Mouse (Mus musculus) lung, adult 18-20 months (tissue): Measurements from ENCODE around the gene Nav2.

Experiments
- DNase-seq, 2 experiments: peaks; one replicate each; pipeline ENCODE4 v3.0.0; 2022; ENCODE audit warnings: mixed read lengths in 2 of 2

The Nav2 gene

DNA sequence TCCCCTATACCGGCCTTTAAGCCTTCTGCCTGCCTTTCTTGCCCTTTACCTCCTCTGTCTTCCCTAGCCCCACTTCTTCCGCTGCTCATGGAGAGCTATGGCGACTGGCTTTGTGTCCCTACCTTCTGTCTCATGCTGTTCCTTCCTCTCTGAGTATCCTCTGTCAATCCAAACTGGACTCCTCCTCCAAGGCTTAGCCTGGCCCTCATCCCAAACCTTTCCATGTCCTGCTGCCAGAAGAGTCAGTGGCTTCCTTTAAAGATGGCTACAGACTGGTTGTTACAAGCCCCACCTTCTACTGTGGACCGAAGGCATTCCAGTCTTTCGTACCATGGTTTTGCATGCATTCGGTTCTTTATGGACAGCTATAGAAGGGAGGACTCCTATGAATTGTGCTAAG is 674.7 kb downstream of the Nav2 start:
- no peak for DNase-seq

DNA sequence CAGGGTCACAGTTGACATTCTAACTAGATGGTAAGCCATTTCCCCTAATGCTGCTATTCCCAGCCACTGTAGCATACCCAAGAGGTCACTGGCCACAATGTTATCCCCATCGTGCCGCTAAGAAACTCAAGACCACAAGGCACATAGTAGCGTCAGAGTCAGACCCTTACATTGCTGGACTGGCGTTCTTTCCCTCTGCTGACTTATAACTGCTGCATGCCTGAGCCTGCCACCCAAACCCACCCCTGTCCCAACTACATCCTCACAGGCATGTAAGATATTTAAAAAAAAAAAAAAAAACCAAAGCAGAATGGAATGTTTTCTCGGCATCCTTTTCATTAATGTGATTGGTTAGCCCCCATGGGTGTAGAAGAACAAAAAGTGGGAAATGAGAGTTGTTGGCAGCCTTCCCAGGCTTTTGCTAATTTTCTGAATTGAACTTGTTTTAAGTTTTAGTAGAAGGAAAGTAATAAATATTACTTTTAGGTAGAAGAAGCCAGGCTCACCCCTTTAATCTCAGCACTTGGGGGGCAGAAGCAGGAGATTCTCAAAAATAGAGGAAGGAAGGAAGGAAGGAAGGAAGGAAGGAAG is 678.1 kb downstream of the Nav2 start:
- DNase-seq = no peak

DNA sequence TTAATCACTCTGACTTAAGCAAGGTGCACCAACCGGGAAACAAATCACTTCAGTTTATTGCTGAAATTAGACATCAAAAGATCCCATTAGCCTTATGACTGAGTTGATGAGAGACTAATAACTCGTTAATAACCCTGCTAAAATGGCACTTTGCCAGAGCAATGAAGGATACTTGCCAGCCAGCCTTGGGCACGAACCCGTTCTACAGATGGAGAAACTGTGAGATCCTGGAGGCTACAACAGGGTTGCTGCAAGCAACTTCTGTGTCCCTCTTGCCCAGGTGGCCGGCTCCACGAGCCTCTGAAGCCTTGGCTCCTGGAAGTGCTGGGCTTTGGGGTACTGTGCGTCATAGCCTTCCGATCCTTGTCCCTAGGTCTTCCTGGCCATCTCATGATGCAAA is 681.1 kb downstream of the Nav2 start:
- no peak for DNase-seq

DNA sequence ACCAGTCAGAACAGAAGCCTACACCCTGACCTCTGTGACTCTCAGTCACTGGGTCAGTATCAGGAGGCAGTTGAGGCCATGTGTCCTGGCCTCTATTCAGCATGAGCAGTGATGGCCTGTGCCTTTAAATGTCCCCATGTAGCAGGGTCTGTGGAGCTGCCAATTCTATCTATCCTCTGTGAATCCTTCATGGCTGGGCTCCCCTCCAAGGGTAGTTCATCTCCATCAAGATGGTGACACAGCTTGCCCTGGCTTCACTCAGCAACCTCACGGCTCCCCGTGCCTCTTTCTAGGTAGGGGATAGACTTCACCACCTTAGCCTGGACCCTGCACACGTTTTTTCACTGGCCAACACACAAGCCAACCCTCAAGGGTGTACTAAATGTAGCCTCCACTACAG is 689.3 kb downstream of the Nav2 start:
- no peak for DNase-seq

DNA sequence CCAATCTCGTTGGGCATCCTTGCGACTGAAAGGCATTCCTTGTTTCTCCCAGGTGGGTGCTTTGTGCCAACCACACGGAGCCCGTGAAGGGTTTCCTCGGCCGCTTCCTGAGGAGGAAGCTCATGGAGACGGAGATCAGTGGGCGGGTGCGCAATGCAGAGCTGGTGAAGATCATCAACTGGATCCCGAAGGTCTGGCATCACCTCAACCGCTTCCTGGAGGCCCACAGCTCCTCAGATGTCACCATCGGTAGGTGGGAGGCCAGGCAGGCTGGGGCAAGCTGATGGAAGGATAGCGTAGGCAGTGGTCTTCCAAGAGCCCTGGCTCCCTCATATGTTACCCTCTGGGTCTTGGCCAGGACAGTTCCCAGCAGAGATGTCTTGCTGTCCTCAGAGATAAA is 689.7 kb downstream of the Nav2 start:
- DNase-seq = no peak

DNA sequence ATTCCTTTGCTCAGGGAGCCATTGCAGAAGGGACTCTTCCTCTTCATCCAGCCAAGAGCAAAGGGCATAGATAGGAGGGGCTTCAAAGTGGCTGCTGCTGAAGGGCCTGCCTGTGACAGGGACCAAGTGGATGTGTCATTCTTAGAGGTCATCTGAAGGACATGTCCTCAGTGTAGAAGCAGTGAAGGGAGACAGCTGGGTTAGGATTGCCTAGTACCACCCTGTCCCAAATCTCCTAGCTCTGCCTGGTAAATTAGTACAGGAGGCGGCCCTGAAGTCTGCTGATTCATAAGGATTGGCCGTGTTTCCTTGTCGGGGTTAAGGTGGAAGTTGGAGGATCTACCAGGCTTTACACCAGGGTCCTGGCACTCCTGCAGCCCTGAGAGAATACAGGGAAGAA is 691.4 kb downstream of the Nav2 start:
- no peak for DNase-seq

DNA sequence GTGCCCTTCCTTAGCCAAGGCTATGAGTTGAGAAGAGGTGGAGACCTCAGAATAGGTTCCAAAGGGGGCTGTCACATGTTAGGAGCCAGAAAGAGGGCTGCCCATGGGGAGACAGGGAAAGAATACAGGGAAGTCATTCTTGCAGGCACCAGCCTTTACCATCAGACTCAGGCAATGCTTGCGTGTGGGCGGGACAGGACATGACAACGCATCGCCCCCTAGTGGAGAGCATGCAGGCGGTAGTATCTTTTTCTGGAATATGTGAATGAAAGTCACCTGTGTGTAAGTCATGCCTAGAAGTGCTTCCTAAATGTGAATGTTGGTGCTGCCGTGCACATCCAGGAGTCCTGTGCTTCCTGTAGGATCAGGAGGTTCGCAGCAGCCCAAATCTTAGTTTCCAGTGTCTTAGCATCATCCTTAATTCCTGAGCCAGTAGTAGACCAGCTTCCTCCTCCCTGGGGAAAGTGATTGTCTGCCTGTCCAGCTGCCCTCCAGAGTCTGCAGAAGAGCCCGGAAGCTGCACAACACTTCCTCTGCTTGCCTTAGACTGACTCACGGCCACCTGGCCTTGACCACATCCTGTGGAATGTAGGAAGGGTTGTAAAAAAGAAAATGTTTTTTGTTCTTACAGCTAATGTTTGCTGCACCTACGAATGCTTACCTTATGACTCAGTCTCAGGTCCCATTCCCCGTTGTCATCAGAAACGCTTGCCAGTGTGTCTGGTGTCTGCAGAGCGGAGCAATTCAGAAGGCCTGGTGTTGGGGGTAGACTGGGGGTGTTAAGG is 692.9 kb downstream of the Nav2 start:
- peak; percentile 50 to 68 for DNase-seq

DNA sequence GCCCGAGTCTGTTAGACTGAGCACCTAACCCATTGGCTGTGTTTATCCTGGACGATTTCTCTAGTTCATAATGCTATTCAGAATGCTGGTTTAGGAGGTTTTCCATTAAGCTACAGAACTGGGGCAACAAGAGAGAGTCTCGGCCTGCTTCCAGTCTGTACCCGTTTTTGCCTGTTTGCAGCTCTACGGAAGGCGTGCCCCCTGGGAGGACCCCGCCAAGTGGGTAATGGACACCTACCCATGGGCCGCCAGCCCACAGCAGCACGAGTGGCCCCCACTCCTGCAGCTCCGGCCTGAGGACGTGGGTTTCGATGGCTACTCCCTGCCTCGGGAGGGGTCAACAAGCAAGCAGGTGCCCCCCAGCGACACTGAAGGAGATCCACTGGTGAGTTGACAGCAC is 695.7 kb downstream of the Nav2 start:
- DNase-seq = no peak

DNA sequence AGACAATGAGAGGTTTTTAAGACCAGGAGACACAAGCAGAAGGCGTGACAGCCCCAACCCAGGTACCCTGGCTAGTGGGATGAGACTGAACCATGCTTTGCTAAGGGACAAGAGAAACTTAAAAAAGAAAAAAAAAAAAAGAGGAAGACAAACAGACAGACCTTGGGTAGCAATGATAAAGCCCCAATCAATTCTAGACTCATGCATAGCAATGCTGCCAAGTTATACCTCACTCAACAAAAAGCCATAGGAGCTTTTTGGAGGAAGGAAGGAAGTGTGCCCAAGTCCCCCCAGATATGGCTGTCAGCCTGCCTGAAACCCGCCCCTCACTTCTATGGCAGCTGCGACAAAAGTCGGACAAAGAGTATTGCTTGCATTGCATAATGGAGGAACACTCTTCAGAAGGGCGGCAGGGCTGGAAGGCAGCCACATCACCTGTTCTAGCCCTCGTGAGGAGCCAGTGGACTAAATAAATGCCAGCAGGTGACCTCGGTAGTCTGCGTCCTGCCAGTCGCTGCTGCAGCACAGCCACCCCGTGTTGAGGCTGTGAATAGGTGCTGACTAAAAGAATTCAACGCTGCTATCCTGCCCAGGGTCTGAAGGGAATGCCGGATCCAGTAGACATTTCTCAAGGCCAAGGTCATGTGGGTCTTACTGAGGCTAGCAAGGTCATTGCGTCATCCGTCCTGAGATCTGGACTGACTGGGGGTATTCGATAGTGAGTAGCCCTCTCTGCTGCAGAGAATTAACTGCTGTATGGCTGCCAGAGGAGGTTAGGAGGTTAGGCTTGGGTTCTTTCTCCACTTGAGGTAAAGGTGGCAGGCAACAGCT is 696.7 kb downstream of the Nav2 start:
- peak; percentile 78 to 80 for DNase-seq

DNA sequence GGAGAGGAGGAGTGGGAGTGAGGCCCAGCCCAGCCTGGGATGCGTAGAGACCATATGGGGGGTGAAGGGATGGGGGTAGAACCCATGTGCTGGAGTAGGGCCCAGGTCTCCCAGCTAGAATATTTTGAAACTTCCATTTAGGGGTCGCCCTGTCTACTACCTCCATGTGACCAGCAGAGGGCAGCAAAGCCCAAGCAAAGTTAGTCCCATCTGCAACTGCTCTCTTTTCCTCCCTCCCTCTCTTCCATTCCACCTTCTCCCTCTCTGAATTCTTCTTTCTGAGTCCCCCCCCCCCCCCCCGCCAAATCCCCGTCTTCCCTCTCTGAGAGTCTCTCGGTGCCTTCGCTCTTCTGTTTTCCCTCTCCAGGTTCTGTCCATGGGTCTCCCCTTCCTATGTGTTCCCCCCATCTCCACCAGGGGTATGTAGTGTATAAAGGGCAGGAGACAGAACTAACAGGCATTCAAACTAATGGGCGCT is 707.8 kb downstream of the Nav2 start:
- DNase-seq = peak in 1 of 2 experiments; percentile 46

DNA sequence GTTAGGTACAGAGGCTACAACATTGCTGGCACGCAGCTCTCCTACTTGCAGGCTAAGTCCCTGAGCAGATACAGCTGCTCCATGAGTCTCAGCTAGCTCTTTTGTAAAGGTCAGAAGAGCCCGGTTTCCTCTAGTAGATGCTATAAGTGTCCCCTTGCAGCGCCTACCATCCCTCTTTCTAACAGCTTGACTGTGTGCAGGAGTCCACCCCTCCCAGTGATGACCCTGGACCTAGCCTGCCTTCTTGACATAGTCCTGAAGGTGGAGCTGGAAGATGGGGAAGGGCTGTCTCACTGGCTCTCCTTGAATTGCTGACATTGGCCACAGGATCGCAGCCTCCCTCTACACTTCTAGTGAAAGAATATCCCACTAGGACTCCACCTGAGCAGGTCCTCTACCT is 708.6 kb downstream of the Nav2 start:
- no peak for DNase-seq

DNA sequence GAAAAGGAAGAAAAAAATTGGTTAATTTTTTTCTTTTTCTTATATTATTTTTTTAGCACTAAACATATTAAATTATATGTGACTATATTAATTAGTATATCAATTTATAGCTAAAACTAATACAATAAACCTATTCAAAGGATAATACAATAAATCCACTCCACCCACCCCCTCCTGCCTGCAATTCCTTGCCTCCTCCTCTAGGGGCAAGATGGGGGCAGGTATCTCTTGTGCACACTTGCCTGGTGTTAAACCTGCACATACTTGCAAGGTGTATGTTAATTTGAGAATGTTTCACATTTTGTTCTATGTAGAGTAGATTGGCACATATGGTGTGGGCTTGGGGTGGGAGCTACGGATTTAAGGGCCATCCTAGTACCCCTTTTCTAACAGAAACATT is 711.6 kb downstream of the Nav2 start:
- DNase-seq = no peak

DNA sequence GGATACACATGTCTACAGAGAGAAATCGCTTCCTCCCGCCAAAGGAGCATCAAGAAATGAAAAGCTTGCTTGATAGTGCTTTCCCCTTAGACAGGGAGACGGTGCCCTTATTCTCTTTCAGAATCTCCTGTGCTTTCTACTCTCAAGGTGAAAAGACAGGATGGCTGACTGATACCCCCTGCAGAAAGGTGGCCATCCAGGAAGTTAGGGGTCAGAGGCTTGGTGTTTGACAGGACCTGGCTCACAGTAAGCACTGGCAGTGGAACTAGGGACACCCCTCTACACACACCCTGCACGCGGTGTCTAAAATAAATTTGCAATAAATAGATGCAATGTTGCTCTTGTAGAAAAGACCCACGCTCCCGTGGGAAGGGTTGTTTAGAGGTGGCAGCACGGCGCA is 723.4 kb downstream of the Nav2 start:
- DNase-seq = no peak

DNA sequence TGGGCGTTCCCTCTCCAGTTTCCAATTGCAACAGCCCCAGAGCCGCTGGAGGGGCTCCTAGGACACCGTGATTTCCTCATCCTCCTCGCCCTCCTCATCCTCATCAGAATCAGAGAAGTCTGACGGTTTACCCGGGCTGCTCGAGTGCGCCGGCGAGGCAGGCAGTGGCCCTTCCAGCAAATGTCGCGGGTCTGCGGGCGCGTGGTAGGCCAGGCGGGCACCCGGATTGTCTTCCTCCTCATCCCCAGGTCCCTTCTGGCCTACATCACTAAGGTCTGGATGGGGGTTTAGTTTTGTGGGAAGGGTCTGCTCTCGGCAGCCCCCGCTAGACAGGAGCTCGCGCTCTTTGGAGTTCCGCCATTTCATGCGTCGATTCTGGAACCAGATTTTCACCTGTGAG is 723.9 kb downstream of the Nav2 start:
- no peak for DNase-seq

DNA sequence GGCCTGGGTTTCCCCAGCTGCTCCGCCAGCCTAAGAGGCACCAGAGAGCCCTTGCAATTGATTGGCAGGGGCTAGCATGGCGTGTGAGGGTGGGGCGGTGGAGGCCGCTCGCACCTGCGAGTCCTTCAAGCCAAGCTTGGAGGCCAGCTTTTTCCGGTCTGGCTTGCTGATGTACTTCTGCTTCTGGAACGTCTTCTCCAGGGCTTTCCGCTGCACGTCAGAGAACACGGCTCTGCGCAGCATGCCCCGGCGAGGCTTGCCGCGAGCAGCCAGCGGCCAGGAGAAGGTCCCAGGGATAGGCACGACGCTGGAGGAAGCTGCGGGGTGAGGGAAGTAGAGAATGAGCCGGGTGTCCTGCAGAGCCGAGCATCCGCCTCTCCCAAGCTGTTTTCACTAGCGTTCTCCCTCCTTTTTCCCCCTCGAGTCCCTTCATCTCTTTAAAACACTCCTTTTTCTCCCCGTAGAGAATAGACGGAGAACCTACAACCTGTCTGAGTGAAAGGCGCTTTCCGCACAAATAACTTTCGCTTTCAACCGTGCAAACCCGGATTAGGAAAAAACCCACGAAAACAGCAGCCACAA is 725.0 kb downstream of the Nav2 start:
- peak; percentile 53 to 56 for DNase-seq

DNA sequence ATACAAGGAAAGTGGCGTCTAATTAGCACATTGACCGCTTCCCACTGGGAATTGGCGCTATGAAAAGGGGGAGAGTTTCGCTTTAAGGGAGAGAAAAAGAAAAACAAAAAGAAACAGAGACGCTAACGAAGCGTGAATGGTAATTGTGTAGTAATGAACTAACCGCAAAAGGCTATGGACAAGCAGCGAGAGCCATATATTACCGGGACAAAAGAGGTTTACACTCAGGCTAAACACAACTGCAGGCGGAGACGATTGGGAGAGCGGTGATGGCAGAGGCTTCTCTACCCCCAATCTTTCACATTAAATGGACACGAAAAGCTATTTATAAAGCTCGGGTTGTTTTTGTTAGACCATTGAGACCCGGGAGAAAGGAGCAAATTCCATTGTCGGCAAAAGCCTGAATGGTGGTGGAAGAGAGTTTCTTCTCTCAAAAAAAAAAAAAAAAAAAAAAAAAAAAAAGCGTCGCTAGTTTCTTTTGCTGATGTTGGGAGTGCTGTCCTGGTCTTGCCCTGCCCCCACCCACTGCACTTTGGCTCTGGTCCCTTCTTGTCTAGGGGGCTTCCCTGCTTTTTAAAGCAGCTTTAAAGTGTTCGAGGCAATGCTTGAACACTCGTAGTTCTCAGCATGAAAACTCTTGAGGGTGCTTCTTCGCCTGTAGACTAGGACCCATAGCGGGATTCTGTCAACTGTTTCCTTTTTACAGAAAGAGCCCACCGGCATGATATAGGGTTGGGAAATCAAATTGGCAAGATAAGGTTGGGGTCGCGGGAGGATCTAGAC is 726.0 kb downstream of the Nav2 start:
- no peak for DNase-seq

DNA sequence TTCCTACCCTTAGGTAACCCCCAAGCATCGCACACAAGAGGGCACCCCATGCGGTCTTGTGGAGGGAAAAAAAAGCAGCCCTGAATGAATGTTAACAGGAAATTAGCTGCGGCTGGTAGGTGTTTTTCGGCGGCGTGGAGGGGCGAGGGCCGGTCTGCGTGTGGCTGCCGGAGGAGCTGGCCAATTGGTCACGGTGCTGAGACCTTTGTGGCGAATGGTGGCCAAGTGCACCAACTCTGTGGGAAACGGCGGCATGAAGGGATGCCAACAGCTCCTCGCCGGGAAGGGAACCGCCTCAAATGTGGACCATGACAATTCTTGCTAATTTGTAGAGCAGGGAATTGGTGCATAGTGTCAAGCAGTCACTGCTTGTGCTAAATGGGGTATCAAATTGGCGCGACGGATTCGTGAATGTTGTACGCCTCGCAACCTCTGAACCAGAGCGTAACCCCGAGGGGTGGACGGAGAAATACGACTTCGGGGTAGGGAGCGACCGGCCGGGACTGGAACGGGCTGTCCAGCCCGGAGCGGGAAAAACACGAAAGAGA is 726.6 kb downstream of the Nav2 start:
- no peak for DNase-seq

DNA sequence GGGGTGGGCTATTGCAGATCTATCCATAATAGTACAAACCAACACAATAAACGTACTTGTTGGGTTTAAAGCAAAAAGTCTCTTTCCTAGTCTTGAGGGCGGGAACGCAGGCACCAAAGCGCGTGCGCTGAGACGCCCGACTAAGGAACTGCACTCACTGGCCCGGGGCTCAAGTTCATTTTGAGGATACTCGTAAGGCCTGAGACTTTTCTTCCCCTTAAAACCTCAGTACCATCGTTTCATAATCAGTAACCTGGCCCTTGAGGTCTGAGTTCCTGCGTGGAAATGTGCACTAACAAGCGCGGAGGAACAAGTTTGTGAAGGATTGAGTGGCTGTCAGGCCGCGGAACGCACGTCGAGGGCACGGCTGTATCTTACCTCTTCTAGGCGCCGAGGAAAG is 727.5 kb downstream of the Nav2 start:
- DNase-seq = no peak

DNA sequence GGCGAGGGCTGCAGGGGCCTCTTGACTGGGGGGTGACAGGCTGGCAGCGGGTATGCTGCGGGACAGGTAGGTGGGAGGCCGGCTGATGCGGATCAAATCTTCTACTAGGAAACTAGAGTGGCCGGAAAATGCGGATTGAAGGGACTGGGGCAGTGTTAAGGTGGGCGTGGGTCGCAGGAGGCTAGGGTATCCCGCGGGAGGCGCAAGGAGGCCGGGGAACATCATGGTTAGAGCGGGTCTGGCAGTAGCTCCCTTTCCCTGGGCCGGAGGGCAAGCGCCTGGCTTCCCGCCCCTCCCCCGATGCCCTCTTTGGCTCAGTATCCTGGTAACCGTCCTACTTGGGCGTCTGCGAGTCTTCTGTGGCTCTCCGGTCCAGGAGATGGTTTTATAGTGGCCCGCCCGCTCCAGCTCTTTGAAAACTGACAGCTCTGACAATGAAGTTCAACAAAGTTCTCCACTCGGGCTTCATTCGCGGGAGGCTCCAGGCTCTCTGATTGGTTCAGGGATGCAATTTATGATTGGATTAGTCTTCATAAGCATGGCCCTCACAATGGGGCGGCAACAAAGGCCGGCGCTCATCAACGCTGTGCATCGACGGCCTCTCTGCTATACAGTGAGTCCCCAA is 728.1 kb downstream of the Nav2 start, which contains the start of gene Dbx1:
Gene Dbx1, minus strand, starts transcription at position 359 of the 625 bp plus-strand sequence.
- no peak for DNase-seq

DNA sequence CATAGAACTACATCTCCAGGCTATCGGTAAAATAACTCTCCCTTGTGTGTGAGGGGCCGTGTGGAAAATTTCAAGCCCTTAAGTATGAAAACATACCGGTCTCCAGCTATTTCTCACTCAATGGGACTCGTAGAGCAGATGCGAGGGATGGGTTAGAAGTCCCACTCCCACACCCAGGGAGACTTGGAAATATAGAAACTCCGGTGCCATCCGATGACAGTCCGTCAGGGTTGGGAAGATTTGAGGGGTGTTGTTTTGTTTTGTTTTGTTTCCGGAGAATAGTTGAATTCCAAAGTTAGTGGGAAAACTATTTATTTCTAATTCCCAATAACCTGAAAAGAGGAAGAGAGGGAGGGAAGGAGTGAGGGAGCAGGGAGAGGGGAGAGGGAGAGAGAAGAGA is 728.8 kb downstream of the Nav2 start:
- no peak for DNase-seq

DNA sequence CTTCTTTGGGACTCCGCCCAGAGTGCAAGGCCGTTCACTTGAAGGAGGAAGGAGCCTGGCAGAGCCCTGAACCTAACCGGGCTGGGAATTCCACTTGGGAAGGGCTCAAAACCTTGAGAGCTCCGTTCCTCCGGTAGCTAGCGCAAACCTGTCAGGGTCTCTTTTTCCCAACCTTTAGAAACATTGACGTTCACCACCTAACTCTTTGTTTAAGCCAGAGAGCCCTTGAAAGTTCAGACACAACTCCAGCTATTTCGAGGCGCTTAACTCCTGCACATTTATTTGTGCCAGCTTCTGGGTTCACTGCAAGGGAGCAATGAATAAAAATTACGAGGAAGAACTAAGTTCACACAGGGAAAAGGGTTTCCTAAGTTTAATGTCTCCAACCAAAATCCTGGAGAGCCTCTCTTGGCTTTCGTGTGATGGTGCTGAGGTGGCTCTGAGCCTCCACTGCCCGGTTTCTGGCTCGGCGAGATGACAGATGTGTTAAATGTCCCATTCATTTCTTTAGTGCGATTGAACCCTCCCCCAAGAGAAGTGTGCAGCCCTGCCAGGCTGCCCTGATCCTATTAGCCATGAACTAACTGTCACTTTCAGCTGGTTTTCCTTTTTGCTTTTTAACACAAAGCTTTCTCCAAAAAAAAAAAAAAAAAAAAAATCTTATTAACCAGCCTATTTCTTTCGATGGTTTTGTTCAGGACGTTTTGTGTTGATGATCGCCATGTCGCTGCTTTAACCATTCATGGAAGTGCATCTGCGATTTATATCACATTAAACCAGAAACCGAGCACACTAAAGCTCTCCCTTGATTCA is 729.5 kb downstream of the Nav2 start:
- no peak for DNase-seq
